Mouse (Mus musculus): ENCODE results near the gene Ppp1r13l.
A peak's percentile ranks its signal among the peaks of the same experiment; 100 is the strongest.

Gene Ppp1r13l

DNA sequence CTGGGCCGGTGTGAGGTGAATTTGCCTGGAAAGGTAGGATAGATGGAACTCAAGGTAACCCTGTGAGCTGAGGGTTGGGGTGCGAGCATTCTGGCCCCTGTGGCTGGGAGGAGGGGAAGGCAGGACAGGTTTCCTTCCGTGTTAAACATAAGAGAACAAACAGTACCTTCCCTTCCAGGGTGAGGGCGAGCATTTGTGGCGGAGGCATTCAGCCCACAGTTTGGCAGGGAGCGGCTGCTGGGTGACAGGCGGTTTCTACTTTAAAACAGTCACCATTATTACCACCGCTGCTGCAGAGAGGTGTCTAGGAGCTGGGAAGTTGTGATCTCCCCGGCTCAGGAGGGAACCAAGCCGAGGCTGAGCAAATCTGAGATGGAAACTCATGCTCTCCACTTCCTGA lies 22.4 kb upstream of the Ppp1r13l start:
- peak in 1 of 2 experiments; percentile 56 for DNase-seq (ENCODE audit: low spot score in 2 of 2)

DNA sequence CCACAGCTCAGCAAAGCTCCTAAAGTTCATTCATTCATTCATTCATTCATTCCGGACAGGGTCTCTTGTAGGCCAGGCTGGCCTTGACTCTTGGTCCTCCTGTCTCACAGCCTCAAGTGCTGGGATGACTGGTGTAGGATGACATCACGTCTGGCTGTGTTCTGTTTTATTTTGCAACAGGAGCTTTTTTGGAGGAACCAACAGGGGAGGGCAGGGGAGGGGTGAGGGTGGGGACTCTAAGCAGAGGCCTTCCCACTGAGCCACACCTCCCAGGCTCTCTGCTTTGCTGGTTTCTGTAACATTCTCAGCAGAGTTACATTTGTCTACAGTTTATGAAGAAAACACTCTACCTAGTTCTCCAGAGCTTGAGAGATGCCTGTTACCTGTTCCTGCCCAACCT lies 21.5 kb upstream of the Ppp1r13l start:
- DNase-seq (ENCODE audit: low spot score in 2 of 2), result no peak

DNA sequence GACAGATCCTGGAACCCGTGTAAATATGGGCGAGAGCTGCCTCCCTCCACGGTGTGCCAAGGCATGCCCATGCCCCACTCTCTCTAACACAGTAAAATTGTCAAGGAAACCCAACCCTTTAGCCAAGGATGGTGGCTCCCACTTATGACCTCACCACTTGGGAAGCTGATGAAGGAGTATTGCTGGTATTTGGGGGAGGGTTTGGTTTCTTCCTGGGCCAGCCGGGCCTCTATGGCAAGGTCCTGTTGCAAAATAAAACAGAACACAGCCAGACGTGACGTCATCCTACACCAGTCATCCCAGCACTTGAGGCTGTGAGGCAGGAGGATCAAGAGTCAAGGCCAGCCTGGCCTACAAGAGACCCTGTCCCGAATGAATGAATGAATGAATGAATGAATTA lies 21.0 kb upstream of the Ppp1r13l start:
- no peak for DNase-seq (ENCODE audit: low spot score in 2 of 2)

DNA sequence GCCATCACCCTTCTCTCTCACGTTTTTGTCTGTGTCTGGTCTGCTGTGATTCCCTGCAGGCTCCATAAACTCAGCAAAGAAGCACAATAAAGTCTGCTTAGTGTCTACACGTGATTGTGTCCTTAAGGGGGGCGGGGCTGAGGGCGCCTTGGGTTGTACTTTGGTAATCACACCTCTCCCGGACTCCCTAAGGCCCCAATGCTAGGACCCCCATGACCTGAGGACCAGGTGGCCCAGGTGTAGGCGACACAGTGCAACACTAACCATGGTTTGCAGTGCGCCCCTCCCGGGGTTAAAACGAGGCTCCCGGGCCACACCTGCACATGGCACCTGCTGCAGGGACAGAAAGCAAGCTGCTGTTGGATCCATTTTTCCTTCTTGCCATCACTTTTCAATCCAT lies 18.3 kb upstream of the Ppp1r13l start:
- no peak for DNase-seq (ENCODE audit: low spot score in 2 of 2)

DNA sequence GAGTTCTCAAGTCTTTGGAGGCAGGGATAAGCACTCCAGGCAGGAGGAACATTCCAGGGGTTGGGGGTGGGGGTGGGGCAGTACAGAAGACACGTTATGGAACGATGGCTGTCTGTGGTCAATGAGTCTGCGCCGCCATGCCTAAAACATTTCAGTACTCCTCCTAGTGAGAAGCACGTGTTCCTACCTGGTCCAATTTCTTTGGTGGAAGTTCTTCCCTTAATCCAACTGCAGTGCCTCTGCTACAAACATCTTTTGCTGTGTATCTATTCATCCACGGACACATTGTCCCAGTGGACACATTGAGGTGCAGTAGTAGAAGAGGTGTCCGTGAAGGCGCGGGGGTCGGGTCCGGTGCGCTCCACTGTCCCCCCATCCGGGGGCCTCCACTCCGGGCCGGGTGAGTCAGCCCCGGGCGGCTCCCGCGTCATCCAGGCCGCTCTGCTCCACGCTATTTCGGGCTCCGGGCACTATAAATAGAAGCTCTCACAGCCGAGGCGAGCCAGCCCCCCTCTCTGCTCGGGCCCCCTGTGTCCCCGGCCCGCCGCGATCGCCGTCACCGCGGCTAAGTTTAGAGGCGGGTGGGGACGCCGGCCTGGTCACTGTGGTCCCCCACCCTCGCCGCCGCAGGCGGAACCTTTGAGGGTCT lies 17.7 kb upstream of the Ppp1r13l start:
- peak; percentile 50 to 69 for DNase-seq (ENCODE audit: low spot score in 2 of 2)

DNA sequence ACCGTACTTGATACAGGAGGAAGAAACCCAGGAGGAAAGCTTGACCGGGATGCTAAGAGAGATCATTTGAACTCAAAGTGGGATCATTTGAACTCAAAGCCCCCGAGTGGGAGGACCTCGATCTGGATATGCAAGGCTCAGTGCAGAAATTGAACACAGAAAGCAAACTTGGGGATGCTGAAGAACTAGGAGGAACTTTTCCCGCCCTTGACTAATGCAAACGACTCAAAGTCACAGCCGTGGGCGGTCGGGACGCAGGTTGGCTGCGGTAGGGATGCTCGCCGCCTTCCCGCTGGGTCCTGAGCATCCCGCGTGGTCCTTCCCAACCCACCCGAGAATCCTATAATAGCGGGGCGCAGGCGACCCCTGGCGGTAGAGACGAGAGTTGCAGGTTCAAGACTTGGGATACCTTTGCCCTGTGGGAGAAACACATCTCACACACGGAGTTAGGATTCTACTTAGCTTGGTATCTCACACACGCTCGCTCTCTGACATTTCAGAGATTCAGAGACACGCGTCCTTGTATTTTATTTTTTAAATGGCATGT lies 17.0 kb upstream of the Ppp1r13l start:
- peak; percentile 80 to 84 for DNase-seq (ENCODE audit: low spot score in 2 of 2)

DNA sequence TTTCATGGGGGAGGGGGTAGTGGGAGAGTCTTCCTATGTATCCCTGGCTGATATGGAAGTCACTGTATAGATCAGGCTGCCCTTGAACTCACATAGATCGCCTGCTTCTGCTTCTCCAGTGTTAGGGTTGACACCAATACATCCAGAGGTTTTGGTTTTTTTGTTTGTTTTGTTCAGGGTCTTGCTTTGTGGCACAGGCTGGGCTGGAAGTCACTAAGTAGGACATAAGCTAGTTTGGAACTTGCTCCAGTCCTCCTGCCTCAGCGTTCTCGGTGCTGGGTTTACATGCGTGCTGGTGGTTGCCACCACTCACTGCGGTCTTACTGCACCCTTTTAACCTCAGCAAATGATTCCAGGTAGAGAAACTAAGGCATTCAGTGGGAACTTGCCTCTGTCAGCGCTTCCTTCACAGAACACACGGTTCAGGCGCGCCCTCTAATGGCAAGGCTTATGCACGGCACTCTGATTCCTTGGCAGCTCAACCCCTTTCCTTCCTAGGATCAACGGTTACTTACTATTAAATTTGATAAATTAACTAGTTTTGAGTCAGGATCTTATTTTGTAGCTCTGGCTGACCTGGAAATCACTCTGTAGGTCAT lies 16.2 kb upstream of the Ppp1r13l start:
- DNase-seq (ENCODE audit: low spot score in 2 of 2), result peak in 1 of 2 experiments; percentile 50

DNA sequence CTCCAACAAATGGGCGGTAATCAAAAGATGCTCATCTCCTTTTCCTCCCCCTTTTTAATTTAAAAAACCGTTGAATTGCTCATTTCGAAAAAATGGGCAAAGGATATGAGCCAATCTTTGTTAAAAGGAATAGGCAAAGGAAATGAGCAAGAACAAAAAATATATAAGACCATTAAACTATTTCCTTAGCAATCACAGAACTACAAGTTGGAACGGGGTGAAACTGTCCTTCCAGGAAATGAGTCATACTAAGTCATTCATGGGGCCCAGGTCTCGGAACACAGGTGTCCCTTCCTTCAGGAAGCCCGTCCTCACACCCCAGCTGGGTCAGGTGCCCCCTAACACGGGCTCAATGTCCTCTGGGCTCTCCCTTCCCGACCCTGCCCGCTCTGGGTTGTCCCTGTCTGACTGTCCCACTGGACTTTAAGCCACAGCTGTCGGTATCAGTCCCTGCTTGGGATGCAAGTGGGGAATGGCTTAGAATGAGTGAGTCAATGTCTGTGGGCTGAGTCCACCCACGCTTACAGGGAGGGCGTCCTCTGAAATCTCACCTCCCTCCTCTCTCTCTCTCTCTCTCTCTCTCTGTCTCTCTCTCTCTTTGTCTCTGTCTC lies 15.2 kb upstream of the Ppp1r13l start, which contains the start of gene Ercc1:
Ercc1 (plus strand) TSS at position 542 of the 611 bp plus-strand sequence.
- DNase-seq (ENCODE audit: low spot score in 2 of 2), result no peak

DNA sequence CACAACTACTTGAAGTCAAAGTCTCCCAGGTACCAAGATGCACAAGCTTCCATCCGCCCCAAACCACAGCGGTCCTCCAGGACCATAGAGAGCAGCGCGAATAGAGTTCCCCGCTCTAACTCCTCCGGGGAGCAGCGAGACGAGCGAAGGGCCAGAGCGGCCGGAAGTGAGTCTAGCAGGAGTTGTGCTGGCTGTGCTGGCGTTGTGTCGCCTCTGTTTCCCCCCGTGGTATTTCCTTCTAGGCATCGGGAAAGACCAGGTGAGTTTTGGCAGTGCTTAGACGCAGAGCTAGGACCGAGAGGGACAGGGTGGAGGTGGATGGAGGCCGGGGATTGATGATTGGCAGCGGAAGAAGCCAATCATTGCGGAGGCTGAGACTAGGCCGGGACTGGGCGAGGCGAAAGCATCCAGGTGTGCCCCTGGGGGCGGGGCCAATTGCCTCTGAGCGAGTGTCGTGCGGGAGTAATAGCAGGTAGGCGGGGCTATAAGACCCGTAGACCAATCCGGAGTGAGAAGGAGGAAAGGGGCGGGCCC lies 14.5 kb upstream of the Ppp1r13l start:
- peak; percentile 94 to 96 for DNase-seq (ENCODE audit: low spot score in 2 of 2)

DNA sequence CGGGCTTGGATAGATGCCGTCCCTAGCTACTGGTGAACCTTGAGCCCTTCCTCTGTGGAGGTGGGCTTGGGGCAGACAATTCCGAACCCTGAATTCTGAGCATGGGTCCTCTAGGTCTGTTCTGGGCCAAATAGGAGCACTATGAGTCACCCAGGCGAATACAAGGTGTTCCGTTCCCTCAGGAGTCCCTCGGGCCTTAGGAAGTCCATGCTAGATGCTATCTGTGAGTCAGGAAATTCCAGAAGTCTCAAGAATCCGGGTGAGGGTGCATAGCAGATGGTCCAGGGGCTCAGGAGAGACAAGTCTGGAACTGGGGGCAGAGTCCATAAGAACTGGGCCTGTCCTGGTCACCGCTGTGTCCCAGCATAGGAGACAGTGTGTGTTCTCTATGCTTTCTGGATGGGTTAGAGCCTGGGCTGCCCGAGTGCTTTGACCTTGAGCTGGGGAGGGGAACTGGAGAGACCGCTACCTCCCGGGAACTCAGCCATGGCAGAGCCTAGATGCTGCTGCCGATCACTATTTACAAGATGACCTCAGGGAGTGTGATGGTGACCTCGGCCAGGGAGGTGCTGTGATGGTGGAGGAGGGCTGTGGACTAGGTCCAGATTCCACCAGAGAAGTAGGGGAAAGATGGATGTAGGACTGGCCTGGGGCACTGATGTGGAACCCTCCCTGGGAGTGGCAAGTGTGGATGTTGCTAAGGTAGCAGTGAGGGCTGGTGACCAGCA lies 10.2 kb upstream of the Ppp1r13l start:
- no peak for DNase-seq (ENCODE audit: low spot score in 2 of 2)

DNA sequence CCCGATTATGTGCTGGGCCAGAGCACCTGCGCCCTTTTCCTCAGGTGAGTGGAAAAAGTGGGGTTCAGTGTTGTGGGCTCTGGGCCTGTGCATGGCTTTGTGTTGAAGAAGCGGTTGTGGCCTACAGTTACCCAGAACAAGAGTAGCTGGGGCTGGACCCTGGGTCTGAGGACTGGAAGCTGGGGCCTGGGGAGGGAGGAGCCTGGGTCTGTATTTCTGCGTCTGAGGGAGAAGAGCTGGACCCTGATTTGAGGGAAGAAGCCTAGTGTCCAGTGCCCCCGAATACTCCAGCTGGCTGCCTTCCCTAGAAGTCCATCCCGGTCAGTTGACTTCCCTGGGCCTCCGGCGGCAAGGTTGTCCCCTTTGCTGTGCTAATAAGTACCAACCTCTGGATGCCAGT lies 9.3 kb upstream of the Ppp1r13l start:
- DNase-seq (ENCODE audit: low spot score in 2 of 2), result no peak

DNA sequence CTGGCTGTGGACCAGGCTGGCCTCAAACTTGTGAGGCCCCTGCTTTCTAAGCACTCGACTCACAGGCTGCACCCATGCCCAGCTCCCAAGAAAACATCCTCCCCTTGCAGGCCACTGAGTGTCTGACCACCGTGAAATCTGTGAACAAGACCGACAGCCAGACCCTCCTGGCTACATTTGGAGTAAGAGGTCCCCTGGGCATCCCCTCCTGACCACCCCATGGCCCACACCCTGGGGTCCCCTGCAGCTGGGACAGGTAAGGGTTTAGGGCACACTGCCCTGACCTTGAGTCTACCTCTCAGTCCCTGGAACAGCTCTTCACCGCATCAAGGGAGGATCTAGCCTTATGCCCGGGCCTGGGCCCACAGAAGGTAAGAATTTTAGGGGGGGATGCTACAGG lies 4.6 kb upstream of the Ppp1r13l start:
- no peak for DNase-seq (ENCODE audit: low spot score in 2 of 2)

DNA sequence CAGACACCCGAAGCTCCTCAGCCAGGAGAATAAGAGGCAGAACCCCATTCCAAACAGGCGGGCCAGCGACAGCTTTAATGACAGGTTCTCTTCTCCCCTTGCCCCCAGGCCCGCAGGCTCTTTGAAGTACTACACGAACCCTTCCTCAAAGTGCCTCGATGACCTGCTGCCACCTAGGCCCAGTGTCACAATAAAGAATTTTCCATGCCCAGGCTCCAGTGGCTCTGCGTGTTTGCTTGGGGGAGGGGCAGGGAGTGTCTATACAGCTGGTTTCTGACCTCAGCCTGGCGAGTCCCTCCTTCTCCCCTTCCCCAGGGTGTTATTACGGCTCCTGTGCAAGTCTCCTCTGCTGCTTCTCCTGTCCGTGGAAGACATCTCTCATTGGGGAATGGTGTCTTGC lies 3.2 kb upstream of the Ppp1r13l start:
- DNase-seq (ENCODE audit: low spot score in 2 of 2), result no peak

DNA sequence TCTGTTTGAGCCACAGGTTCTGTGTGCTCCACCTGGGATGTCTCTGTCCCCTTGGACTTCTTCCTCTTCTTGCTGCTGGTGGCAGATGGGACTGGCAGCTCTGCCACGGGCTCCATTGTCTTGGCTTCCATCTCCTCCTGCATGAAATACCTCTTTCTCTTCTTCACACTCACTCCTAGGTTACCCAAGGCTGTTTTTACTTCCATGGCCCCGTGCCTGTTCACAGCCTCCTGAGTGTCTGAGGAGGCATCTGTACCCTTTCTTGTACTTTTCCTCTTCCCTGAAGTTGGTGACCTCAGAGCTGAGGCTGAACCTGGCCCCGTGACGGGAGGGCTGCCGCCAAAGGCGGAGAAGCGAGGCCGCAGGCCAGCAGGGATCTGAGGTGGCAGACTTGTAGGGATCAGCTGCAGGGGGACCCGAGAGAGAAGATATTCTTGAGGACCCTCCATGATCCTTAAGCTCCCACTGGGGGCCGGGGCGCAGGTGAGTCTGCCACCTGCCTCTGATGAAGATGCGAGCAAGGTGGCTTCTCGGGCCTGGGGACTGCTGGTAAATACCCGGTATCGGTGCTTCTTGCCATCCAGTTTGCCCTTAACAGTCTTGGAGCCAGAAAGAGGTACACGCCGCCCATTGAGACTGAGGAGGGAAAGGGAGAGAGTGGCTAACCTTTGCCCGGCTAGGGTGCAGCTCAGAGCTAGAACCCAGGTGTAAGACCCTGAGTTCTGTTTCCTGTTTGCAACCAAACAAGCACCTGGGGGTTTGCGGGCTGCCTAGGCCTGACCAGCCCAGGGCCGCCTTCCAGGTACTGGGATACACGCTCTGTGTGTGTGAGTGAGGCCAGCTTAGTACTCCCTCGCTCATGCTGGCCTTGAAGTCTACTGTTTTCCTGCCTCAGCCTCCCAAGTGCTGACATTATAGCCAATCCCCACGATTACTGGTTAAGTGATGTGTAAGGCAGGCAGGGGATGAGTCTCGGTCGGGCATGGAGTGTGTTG lies 1.9 kb upstream of the Ppp1r13l start:
- DNase-seq (ENCODE audit: low spot score in 2 of 2), result no peak

DNA sequence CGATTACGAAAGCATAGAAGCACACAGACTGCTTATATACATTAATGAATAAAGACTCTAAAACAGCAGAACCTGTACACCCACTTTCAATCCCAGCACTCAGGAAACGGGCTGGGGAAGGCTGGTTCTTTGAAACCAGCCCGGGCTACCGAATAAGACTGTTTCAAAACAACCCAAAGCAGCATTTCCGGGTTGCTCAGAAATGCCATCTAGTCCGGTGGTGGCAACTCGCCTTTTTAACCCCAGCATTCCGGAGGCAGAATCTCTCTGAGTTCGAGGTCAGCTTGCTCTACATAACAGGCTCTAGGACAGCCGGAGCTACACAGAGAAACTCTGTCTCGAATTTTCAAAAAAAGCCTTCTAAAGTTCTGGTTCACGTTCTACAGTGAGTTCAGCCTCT lies 915 bp upstream of the Ppp1r13l start:
- no peak for DNase-seq (ENCODE audit: low spot score in 2 of 2)

DNA sequence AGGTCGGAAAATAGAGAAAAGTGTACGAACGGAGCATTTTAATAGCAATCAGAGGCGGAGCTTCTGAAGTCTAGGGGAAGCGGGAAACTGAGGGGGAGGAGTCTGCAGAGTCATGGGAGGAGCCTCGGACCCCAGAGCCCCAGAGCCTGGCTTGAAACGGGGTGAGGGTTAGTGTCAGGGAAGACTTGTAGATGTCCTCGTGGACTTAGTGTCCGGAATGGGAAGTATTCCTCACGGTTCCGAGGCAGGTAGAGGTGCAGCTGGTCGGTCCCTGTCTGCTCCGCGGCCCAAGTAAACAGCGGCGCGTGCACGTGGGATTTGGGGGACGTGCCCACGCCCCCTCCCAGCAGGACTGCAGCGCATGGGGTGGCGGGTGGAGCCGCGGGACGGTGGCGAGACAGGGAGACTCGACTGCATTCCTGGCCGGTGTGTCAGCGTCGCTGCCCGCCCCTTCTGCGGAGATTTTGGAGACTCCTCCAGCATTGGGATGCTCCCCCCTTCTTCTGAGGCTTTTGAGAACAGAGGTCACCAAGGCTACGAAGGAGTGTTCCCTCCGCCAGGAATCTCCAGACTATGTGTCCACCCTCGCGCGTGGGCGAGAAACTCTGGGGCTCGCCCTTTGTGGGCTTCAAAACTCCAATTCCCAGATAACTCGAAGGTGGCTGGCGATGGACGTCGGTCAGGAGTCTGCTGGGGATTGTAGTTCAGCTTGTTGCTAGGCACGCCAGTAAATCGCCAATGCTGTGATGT lies 518 bp downstream of the Ppp1r13l start:
- peak; percentile 68 to 72 for DNase-seq (ENCODE audit: low spot score in 2 of 2)

DNA sequence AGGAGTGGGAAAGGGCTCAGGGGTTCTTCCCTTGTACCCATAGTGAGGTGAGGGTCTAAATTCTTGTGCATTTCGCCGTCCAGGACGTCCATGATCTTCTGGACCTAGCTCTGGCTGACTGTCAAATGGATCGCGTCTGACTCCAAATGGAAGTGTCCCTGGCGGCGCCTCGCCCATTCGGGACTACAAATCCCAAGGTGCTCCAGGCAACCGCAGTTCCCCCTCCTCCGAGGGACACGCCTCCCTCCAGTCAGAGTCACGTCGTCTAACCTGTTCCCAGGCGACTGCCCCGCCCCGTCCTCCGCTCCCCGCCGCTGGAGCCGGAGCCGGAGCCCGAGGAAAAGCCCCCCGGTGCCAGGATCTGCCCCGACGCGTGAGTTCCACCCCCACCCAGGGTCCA lies 1.4 kb downstream of the Ppp1r13l start:
- peak; percentile 90 to 93 for DNase-seq (ENCODE audit: low spot score in 2 of 2)

DNA sequence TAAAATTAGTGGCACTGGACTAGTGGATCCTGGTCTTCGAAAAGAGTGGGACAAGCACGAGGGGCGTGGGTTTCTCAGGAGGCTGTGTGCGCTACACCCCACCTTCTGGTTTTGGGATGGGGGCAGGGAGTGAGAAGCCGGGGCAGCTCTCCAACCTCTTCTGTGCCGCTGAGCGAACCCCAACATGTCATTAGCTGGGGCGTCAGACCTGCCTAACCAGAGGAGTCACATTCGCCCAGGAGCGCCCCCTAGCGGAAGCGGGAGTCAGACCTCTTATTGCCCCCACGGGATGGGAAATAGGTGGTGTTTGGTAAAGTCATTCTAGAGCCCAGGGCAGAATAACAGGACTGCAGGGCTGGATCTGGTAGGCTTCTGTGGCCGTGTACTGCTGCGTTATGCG lies 2.2 kb downstream of the Ppp1r13l start:
- DNase-seq (ENCODE audit: low spot score in 2 of 2), result peak in 1 of 2 experiments; percentile 35

DNA sequence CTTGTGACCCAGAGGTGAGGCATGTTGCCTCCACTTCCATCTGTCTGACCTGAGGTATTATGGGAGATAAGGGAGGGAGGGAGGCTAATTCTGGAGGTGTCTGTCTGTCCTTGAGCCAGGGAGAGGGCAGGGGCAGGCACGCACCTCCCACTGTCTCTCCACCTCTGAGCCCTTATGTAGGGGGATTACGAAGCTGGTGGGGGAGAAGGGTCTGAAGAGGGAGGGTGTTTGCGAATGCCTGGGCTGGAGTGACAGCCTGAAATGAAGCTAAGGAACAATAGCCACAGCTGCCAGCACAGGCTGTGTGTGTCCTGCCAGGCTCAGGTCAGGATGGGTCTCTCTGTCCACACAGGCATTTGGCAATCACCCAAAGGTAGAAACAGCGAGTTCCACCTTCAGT lies 2.7 kb downstream of the Ppp1r13l start:
- no peak for DNase-seq (ENCODE audit: low spot score in 2 of 2)

DNA sequence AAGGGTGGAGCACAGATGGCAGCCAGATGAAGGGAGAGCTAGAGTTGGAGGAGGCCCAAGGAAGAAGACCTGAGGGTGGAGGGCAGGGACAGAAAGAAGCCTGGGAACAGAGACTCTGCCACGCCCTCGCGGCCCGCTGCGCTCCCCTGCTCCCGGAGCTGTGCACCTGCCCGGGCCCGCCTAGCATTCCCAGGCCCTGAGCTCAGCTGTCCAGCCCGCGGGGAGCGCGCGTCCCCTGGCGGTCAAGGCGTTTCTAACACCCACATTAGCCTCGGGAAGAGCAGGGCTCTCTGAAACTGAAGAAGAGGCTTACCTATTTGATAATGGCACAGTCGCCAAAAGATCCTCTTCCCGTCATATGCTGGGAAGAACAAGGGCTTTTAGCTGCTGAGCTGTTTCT lies 4.3 kb downstream of the Ppp1r13l start:
- no peak for DNase-seq (ENCODE audit: low spot score in 2 of 2)
